Mouse (Mus musculus): ENCODE results near the gene Ssb. TPM values are rescaled to one million over a fixed set of nuclear protein-coding genes. Genes with fewer than 3 reads are reported as not detected.

Ssb gene
- polyA plus RNA-seq, 1 experiment from 2014 or later = 133 TPM

GRCm38 (mm10) chr2:69830116-69830515 lies 31.2 kb upstream of the Ssb start:
- H3K9ac ChIP-seq = no peak overlapping the region
- 66% methylated on average over 8 of the region's 8 CpGs for WGBS (ENCODE audit: insufficient replicate concordance)
- H3K4me3 ChIP-seq (replicated peaks) = no peak overlapping the region
- H3K4me1 ChIP-seq (replicated peaks) = peaks cover 31% of the 10 kb centered on the region
- H3K9me3 ChIP-seq (replicated peaks) = no peaks in the 10 kb centered on the region
- no peaks in the 10 kb centered on the region for H3K27me3 ChIP-seq
- no peak for ATAC-seq (ENCODE audit: insufficient read depth)
- no peak overlapping the region for H3K4me2 ChIP-seq
- no peak overlapping the region for H3K27ac ChIP-seq (replicated peaks)
- H3K36me3 ChIP-seq (replicated peaks) = peaks cover 73% of the 10 kb centered on the region

DNA sequence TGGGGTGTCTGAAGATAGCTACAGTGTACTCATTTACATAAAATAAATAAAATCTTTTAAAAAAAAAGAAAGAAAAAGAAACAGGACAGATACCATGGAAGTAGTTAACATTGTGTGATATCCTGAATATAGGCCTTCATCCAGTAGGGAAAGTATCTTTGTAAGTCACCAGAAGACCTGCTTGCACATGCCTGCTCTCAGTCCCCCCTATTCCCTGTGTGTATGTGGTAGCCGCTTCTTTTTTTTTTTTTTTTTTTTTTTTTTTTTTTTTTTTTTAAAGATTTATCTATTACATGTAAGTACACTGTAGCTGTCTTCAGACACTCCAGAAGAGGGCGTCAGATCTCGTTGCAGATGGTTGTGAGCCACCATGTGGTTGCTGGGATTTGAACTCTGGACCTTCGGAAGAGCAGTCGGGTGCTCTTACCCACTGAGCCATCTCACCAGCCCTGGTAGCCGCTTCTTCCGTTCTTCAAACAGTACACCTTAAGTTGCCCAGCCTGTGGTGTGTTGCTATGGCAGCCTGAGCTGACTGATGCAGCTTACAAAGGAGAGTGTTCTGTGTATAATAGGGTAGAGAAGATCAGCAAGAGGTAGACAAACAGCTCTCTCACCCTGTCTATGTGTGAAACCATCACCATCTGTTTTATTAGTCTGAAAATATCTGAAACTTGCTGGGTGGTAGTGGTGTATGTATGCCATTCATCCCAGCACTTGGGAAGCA lies 24.0 kb upstream of the Ssb start:
- ATAC-seq (ENCODE audit: insufficient read depth) = 0 out of 2 replicates have a peak, but pooled peaks have one; percentile 18
- WGBS (ENCODE audit: insufficient replicate concordance) = 73% methylated on average over 7 of the region's 7 CpGs

GRCm38 (mm10) chr2:69837996-69838395 lies 23.4 kb upstream of the Ssb start:
- Histone ChIP-seq H3K4me3 (replicated peaks) (no peak overlapping the region), H3K4me1 (replicated peaks) (no peaks in the 10 kb centered on the region; the same call in 1 of the 2 replicates), H3K9me3 (replicated peaks) (no peaks in the 10 kb centered on the region), H3K36me3 (replicated peaks) (peaks cover 37% of the 10 kb centered on the region), H3K9ac (no peak overlapping the region), H3K27ac (replicated peaks) (no peak overlapping the region), H3K4me2 (no peak overlapping the region), H3K27me3 (no peaks in the 10 kb centered on the region)
- WGBS (ENCODE audit: insufficient replicate concordance) = 41% methylated on average over 3 of the region's 3 CpGs
- 0 out of 2 replicates have a peak, but pooled peaks have one; percentile 44 for ATAC-seq (ENCODE audit: insufficient read depth)

More for the DNA sequence above, 24.0 kb upstream of the Ssb start:
- Histone ChIP-seq H3K4me2 (no peak overlapping the region), H3K27me3 (no peaks in the 10 kb centered on the region), H3K9ac (no peak overlapping the region), H3K4me3 (replicated peaks) (no peak overlapping the region), H3K36me3 (replicated peaks) (peaks cover 43% of the 10 kb centered on the region), H3K4me1 (replicated peaks) (no peaks in the 10 kb centered on the region; the same call in 1 of the 2 replicates), H3K9me3 (replicated peaks) (no peaks in the 10 kb centered on the region), H3K27ac (replicated peaks) (no peak overlapping the region)

- Histone ChIP-seq H3K27ac (replicated peaks) (no peak overlapping the region), H3K4me3 (replicated peaks) (no peak overlapping the region), H3K9me3 (replicated peaks) (no peaks in the 10 kb centered on the region), H3K36me3 (replicated peaks) (peaks cover 30% of the 10 kb centered on the region), H3K4me1 (replicated peaks) (no peaks in the 10 kb centered on the region; the same call in 1 of the 2 replicates), H3K4me2 (no peak overlapping the region), H3K9ac (no peak overlapping the region), H3K27me3 (no peaks in the 10 kb centered on the region)
- no peak for ATAC-seq (ENCODE audit: insufficient read depth)
These were observed 22.7 kb upstream of the Ssb start for GRCm38 (mm10) chr2:69838707-69839106.

DNA sequence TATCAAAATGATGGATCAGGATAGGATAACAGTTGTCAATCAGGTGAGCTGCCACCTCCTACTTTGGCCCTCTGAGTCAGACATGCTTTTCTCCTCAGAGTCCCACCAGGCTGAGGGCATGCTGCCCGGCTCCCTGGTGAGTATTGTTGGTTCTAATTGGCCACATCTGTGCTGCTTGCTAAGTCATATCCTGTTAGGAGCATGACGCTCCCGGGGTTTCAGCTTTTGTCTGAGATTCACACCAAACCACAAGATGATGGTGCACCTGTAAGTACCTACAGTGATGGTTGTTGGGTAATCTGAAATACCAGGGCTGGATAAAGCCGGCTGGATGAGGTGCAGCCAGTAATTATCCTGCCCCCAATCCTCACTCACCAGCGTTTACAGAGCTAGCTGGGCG lies 21.1 kb upstream of the Ssb start:
- 38% methylated on average over 6 of the region's 6 CpGs for WGBS (ENCODE audit: insufficient replicate concordance)
- no peak overlapping the region for H3K27ac ChIP-seq (replicated peaks)
- no peak overlapping the region for H3K4me3 ChIP-seq (replicated peaks)
- no peaks in the 10 kb centered on the region for H3K9me3 ChIP-seq (replicated peaks)
- H3K4me1 ChIP-seq (replicated peaks) = no peaks in the 10 kb centered on the region; the same call in 1 of the 2 replicates
- peaks cover 17% of the 10 kb centered on the region for H3K36me3 ChIP-seq (replicated peaks)
- no peak overlapping the region for H3K4me2 ChIP-seq
- H3K27me3 ChIP-seq = no peaks in the 10 kb centered on the region
- H3K9ac ChIP-seq = no peak overlapping the region
- no peak for ATAC-seq (ENCODE audit: insufficient read depth)

DNA sequence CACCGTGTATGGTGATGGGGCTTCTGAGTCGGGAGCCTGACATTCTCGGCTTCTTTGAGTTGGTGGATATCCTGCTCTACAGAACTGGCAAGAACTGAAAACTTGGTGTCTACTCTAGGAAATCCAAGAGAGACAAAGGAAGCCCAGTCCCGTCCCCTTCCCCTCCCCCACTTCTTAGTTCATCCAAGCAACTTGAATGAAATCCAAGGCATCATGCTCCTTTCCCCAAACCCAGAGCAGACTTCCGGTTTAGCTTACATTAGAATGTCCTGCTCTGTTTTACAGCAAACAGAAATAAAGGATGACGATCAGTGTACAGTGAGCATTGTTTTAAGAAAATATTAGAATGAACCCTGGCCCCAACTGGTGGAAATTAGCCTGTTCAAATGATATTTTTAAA lies 12.1 kb upstream of the Ssb start:
- H3K9ac ChIP-seq = no peak overlapping the region
- no peak overlapping the region for H3K27ac ChIP-seq (replicated peaks)
- peaks cover 10% of the 10 kb centered on the region for H3K4me1 ChIP-seq (replicated peaks)
- no peaks in the 10 kb centered on the region for H3K27me3 ChIP-seq
- H3K36me3 ChIP-seq (replicated peaks) = no peaks in the 10 kb centered on the region
- WGBS (ENCODE audit: insufficient replicate concordance) = 61% methylated on average over 6 of the region's 6 CpGs
- ATAC-seq (ENCODE audit: insufficient read depth) = no peak
- H3K9me3 ChIP-seq (replicated peaks) = no peaks in the 10 kb centered on the region
- no peak overlapping the region for H3K4me3 ChIP-seq (replicated peaks)
- no peak overlapping the region for H3K4me2 ChIP-seq

DNA sequence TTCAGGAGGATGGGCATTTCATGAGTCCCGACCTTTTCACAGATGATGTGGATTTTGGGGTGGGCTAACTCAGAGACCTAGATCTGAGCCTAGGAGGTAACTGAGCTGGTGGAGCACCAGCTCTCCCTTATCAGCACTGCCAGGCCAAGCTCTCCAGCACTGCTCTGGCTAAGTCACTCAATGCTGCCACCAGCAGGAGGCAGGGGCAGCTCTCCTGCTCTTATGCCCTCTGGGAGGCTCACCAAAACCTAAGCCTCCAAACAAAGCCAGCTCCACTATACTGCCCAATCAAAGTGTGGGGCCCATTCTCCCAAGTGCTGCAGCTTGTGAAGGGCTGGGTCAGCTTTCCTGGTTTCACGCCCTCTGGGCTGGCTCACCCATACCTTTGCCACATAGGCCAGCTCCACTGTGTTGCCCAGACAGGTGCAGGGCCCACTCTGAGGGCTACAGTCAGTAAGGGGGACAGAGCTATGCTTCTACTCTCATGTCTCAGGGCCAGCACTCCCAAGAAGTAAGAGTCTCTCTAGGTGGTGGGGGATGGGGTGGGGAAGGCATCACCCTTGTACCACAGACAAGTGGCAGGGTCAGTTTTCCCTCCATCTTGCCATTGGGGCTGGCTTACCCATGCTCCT lies 9.8 kb upstream of the Ssb start:
- Histone ChIP-seq H3K27me3 (no peaks in the 10 kb centered on the region), H3K4me1 (replicated peaks) (peaks cover 26% of the 10 kb centered on the region), H3K4me3 (replicated peaks) (no peak overlapping the region), H3K9me3 (replicated peaks) (no peaks in the 10 kb centered on the region), H3K27ac (replicated peaks) (no peak overlapping the region), H3K9ac (no peak overlapping the region), H3K4me2 (no peak overlapping the region), H3K36me3 (replicated peaks) (no peaks in the 10 kb centered on the region)
- 42% methylated on average over 2 of the region's 2 CpGs for WGBS (ENCODE audit: insufficient replicate concordance)
- ATAC-seq (ENCODE audit: insufficient read depth) = peak; percentile 77

DNA sequence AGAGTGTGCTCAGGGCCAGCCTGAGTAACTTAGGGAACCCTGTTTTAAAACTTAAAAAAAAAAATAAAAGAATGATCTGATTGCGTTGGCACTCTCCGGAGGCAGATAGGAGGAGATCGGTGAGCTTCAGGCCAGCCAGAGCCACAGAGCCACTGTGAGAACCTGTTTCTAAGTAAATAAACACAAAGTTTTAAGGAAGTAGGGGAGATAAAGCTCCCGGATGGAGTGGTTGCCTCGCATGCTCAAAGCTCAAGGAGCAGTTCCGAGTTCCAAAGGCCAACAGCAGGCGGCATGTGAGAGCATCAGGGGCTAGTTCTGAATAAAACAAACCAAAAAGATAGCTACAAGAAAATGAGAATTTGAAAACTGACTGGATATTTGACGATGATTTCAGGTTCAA lies 5.0 kb upstream of the Ssb start:
- WGBS (ENCODE audit: insufficient replicate concordance) = 15% methylated on average over 8 of the region's 8 CpGs
- Histone ChIP-seq H3K27ac (replicated peaks) (0 out of 2 replicates have a peak overlapping the region, but pooled peaks have one; percentile 24), H3K4me1 (replicated peaks) (peaks cover 33% of the 10 kb centered on the region), H3K36me3 (replicated peaks) (no peaks in the 10 kb centered on the region), H3K9ac (no peak overlapping the region), H3K4me2 (no peak overlapping the region), H3K4me3 (replicated peaks) (no peak overlapping the region), H3K9me3 (replicated peaks) (no peaks in the 10 kb centered on the region), H3K27me3 (no peaks in the 10 kb centered on the region)
- no peak for ATAC-seq (ENCODE audit: insufficient read depth)

DNA sequence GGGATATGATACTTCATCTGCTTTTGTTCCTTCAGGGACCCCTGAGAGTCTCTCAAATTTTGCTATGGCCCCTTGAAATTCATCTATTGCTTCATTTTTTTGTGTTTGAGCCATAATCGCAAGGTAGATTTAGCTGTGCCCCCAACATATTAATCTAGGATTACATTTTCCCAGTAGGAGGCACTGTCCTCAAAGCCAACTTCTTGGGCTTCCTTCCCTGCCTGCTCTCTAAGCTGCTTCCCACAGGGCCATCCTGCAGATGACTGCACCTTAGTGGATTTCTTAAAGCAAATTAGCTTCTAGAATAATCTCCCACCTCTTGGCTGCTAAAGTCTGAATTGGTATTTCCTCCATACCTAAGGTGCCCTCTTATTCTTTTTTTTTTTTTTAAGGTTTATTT lies 3.5 kb upstream of the Ssb start:
- H3K9me3 ChIP-seq (replicated peaks) = no peaks in the 10 kb centered on the region
- no peak overlapping the region for H3K9ac ChIP-seq
- no peak for ATAC-seq (ENCODE audit: insufficient read depth)
- no peak overlapping the region for H3K4me3 ChIP-seq (replicated peaks)
- 59% methylated on average over 1 of the region's 1 CpGs for WGBS (ENCODE audit: insufficient replicate concordance)
- no peaks in the 10 kb centered on the region for H3K36me3 ChIP-seq (replicated peaks)
- H3K4me1 ChIP-seq (replicated peaks) = peaks cover 32% of the 10 kb centered on the region
- H3K4me2 ChIP-seq = no peak overlapping the region
- no peaks in the 10 kb centered on the region for H3K27me3 ChIP-seq
- H3K27ac ChIP-seq (replicated peaks) = no peak overlapping the region

- Histone ChIP-seq H3K4me2 (peak overlapping the region; percentile 86), H3K4me1 (replicated peaks) (peaks cover 32% of the 10 kb centered on the region), H3K9me3 (replicated peaks) (no peaks in the 10 kb centered on the region), H3K27me3 (no peaks in the 10 kb centered on the region), H3K27ac (replicated peaks) (peak overlapping the region; percentile 91), H3K36me3 (replicated peaks) (peaks cover 20% of the 10 kb centered on the region), H3K4me3 (replicated peaks) (peak overlapping the region; percentile 95), H3K9ac (peak overlapping the region; percentile 99)
- WGBS (ENCODE audit: insufficient replicate concordance) = 2% methylated on average over 13 of the region's 13 CpGs
- ATAC-seq (ENCODE audit: insufficient read depth) = peak; percentile 71
These were observed 350 bp upstream of the Ssb start for GRCm38 (mm10) chr2:69860972-69861452.

GRCm38 (mm10) chr2:69862117-69862657 lies 825 bp downstream of the Ssb start:
- no peak for ATAC-seq (ENCODE audit: insufficient read depth)
- under 1% methylated on average over 13 of the region's 13 CpGs for WGBS (ENCODE audit: insufficient replicate concordance)

More at GRCm38 (mm10) chr2:69862117-69862657, 825 bp downstream of the Ssb start:
- Histone ChIP-seq H3K4me2 (peak overlapping the region; percentile 86), H3K27ac (replicated peaks) (peak overlapping the region; percentile 91), H3K36me3 (replicated peaks) (peaks cover 31% of the 10 kb centered on the region), H3K27me3 (no peaks in the 10 kb centered on the region), H3K4me3 (replicated peaks) (peak overlapping the region; percentile 95), H3K9me3 (replicated peaks) (no peaks in the 10 kb centered on the region), H3K4me1 (replicated peaks) (peaks cover 25% of the 10 kb centered on the region), H3K9ac (peak overlapping the region; percentile 99)

Measured in liver, embryonic 15.5 days (tissue).